Mouse (Mus musculus): ENCODE measurements around the gene Lyg1. TPM values are rescaled to one million over a fixed set of nuclear protein-coding genes. Genes with fewer than 3 reads are reported as not detected.
A peak's percentile ranks its signal among the peaks of the same experiment; 100 is the strongest.

Lyg1 gene
- polyA plus RNA-seq (2014; fragmentation: Nextera tagmentation; extraction: Ambion mirVana): not detected in 2 replicates

- Histone ChIP-seq H3K9me3 (ENCODE audit: control insufficient read depth, low read length) (no peaks in the 10 kb centered on the region), H3K4me1 (ENCODE audit: control insufficient read depth, insufficient read depth, low read length) (no peaks in the 10 kb centered on the region), H3K27me3 (ENCODE audit: control insufficient read depth, insufficient read depth, low read length) (no peaks in the 10 kb centered on the region), H3K36me3 (ENCODE audit: control insufficient read depth, insufficient read depth, low read length) (no peaks in the 10 kb centered on the region), H3K27ac (replicated peaks; ENCODE audit: low read depth, low read length) (no peak within 1 kb of the TSS), H3K4me3 (ENCODE audit: low read depth, low read length) (no peak within 1 kb of the TSS), H3K4me2 (ENCODE audit: low read depth, severe bottlenecking) (no peak within 1 kb of the TSS), H3K9ac (ENCODE audit: low read length) (no peak within 1 kb of the TSS)
- WGBS: 89% methylated on average over 5 of the region's 5 CpGs
- ATAC-seq (ENCODE audit: insufficient number of reproducible peaks, low FRiP score, low TSS enrichment, low read depth) (no peak), DNase-seq (ENCODE audit: low spot score) (no peak)
Observed at GRCm38 (mm10) chr1:37957659-37958058, at the start of gene Lyg1. Lyg1 (minus strand) TSS chr1:37957759.

- Histone ChIP-seq H3K9me3 (ENCODE audit: control insufficient read depth, low read length) (no peaks in the 10 kb centered on the region), H3K4me3 (ENCODE audit: low read depth, low read length) (no peak overlapping the region), H3K9ac (ENCODE audit: low read length) (no peak overlapping the region), H3K4me2 (ENCODE audit: low read depth, severe bottlenecking) (no peak overlapping the region), H3K27me3 (ENCODE audit: control insufficient read depth, insufficient read depth, low read length) (no peaks in the 10 kb centered on the region), H3K4me1 (ENCODE audit: control insufficient read depth, insufficient read depth, low read length) (no peaks in the 10 kb centered on the region), H3K36me3 (ENCODE audit: control insufficient read depth, insufficient read depth, low read length) (no peaks in the 10 kb centered on the region), H3K27ac (replicated peaks; ENCODE audit: low read depth, low read length) (no peak overlapping the region)
- WGBS: 76% methylated on average over 3 of the region's 3 CpGs
- ATAC-seq (ENCODE audit: insufficient number of reproducible peaks, low FRiP score, low TSS enrichment, low read depth): no peak
- DNase-seq (ENCODE audit: low spot score): no peak
Observed at GRCm38 (mm10) chr1:38006741-38007140, 49.2 kb upstream of the Lyg1 start.

DNA sequence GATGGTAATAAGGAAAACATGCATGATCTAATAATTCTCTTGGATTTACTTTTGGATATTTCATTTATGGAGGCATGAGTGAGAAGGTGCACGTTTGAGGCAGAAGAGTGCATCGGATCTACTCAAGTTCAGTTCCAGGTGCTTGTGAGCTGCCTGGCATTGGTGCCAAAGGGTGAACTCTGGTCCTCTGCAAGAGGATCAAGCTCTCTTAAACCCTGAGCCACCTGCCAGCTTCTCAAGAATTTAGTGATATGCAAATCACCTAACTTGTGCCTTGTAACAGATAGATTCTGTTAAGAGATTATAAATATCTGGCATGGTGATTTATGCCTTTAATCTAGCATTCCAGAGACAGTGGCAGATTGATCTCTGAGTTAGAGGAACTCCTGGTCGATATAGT lies 45.5 kb upstream of the Lyg1 start:
- 93% methylated on average over 3 of the region's 3 CpGs for WGBS
- no peak for DNase-seq (ENCODE audit: low spot score)
- Histone ChIP-seq H3K4me3 (ENCODE audit: low read depth, low read length) (no peak overlapping the region), H3K27ac (replicated peaks; ENCODE audit: low read depth, low read length) (no peak overlapping the region), H3K9me3 (ENCODE audit: control insufficient read depth, low read length) (no peaks in the 10 kb centered on the region), H3K9ac (ENCODE audit: low read length) (no peak overlapping the region), H3K27me3 (ENCODE audit: control insufficient read depth, insufficient read depth, low read length) (no peaks in the 10 kb centered on the region), H3K4me1 (ENCODE audit: control insufficient read depth, insufficient read depth, low read length) (peaks cover 7% of the 10 kb centered on the region; the same call in 1 of the 2 replicates), H3K4me2 (ENCODE audit: low read depth, severe bottlenecking) (no peak overlapping the region), H3K36me3 (ENCODE audit: control insufficient read depth, insufficient read depth, low read length) (no peaks in the 10 kb centered on the region)
- no peak for ATAC-seq (ENCODE audit: insufficient number of reproducible peaks, low FRiP score, low TSS enrichment, low read depth)

GRCm38 (mm10) chr1:38001956-38002355 lies 44.4 kb upstream of the Lyg1 start:
- Histone ChIP-seq H3K4me3 (ENCODE audit: low read depth, low read length) (no peak overlapping the region), H3K9ac (ENCODE audit: low read length) (no peak overlapping the region), H3K4me1 (ENCODE audit: control insufficient read depth, insufficient read depth, low read length) (peaks cover 7% of the 10 kb centered on the region; the same call in 1 of the 2 replicates), H3K27me3 (ENCODE audit: control insufficient read depth, insufficient read depth, low read length) (no peaks in the 10 kb centered on the region), H3K9me3 (ENCODE audit: control insufficient read depth, low read length) (no peaks in the 10 kb centered on the region), H3K4me2 (ENCODE audit: low read depth, severe bottlenecking) (no peak overlapping the region), H3K36me3 (ENCODE audit: control insufficient read depth, insufficient read depth, low read length) (no peaks in the 10 kb centered on the region), H3K27ac (replicated peaks; ENCODE audit: low read depth, low read length) (no peak overlapping the region)
- no peak for ATAC-seq (ENCODE audit: insufficient number of reproducible peaks, low FRiP score, low TSS enrichment, low read depth)
- no peak for DNase-seq (ENCODE audit: low spot score)
- WGBS: 91% methylated on average over 9 of the region's 9 CpGs

- H3K9ac ChIP-seq (ENCODE audit: low read length): no peak overlapping the region
- H3K4me1 ChIP-seq (ENCODE audit: control insufficient read depth, insufficient read depth, low read length): peaks cover 12% of the 10 kb centered on the region
- no peak for ATAC-seq (ENCODE audit: insufficient number of reproducible peaks, low FRiP score, low TSS enrichment, low read depth)
- H3K27ac ChIP-seq (replicated peaks; ENCODE audit: low read depth, low read length): no peak overlapping the region
- 92% methylated on average over 8 of the region's 8 CpGs for WGBS
- no peaks in the 10 kb centered on the region for H3K36me3 ChIP-seq (ENCODE audit: control insufficient read depth, insufficient read depth, low read length)
- no peak overlapping the region for H3K4me2 ChIP-seq (ENCODE audit: low read depth, severe bottlenecking)
- no peaks in the 10 kb centered on the region for H3K9me3 ChIP-seq (ENCODE audit: control insufficient read depth, low read length)
- no peak for DNase-seq (ENCODE audit: low spot score)
- no peak overlapping the region for H3K4me3 ChIP-seq (ENCODE audit: low read depth, low read length)
- H3K27me3 ChIP-seq (ENCODE audit: control insufficient read depth, insufficient read depth, low read length): no peaks in the 10 kb centered on the region
Observed at GRCm38 (mm10) chr1:38000844-38001243, 43.3 kb upstream of the Lyg1 start.

- Histone ChIP-seq H3K4me3 (ENCODE audit: low read depth, low read length) (no peak overlapping the region), H3K27me3 (ENCODE audit: control insufficient read depth, insufficient read depth, low read length) (no peaks in the 10 kb centered on the region), H3K9me3 (ENCODE audit: control insufficient read depth, low read length) (no peaks in the 10 kb centered on the region), H3K9ac (ENCODE audit: low read length) (no peak overlapping the region), H3K36me3 (ENCODE audit: control insufficient read depth, insufficient read depth, low read length) (peaks cover 5% of the 10 kb centered on the region), H3K27ac (replicated peaks; ENCODE audit: low read depth, low read length) (no peak overlapping the region), H3K4me1 (ENCODE audit: control insufficient read depth, insufficient read depth, low read length) (peaks cover 12% of the 10 kb centered on the region), H3K4me2 (ENCODE audit: low read depth, severe bottlenecking) (no peak overlapping the region)
- no peak for ATAC-seq (ENCODE audit: insufficient number of reproducible peaks, low FRiP score, low TSS enrichment, low read depth)
- DNase-seq (ENCODE audit: low spot score): no peak
- 88% methylated on average over 3 of the region's 3 CpGs for WGBS
Observed at GRCm38 (mm10) chr1:37999552-37999951, 42.0 kb upstream of the Lyg1 start.

- 3% methylated on average over 30 of the region's 47 CpGs for WGBS
- no peak for DNase-seq (ENCODE audit: low spot score)
- Histone ChIP-seq H3K4me1 (ENCODE audit: control insufficient read depth, insufficient read depth, low read length) (peaks cover 12% of the 10 kb centered on the region), H3K27ac (replicated peaks; ENCODE audit: low read depth, low read length) (peak overlapping the region; percentile 53), H3K4me2 (ENCODE audit: low read depth, severe bottlenecking) (peak overlapping the region; percentile 86), H3K4me3 (ENCODE audit: low read depth, low read length) (peak overlapping the region; percentile 92), H3K9ac (ENCODE audit: low read length) (peak overlapping the region; percentile 89), H3K27me3 (ENCODE audit: control insufficient read depth, insufficient read depth, low read length) (no peaks in the 10 kb centered on the region), H3K9me3 (ENCODE audit: control insufficient read depth, low read length) (no peaks in the 10 kb centered on the region), H3K36me3 (ENCODE audit: control insufficient read depth, insufficient read depth, low read length) (peaks cover 8% of the 10 kb centered on the region)
- peak; percentile 24; the same call in 1 of the 2 replicates for ATAC-seq (ENCODE audit: insufficient number of reproducible peaks, low FRiP score, low TSS enrichment, low read depth)
Observed at GRCm38 (mm10) chr1:37998371-37999199, 41.0 kb upstream of the Lyg1 start.

DNA sequence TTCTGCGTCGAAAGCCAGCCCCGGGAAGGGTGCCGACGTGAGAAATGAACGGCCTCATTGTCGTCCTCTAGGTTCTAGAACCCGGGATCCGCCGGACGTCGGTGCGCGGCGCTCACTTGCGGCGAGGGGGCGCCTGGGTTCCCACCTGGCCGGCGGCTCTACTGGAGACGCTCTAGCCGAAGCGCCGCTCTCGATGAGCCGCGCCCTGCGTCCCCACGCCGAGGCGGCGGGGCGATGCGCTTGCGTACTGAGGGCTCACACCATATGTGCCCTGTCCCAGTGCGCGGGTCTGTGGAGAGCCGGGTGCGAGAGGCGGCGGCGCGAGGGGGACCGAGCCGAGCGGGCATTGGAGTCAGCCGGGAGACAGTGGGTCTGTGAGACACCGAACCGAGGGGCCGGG lies 40.3 kb upstream of the Lyg1 start, which contains the start of the genes Txndc9 and Eif5b:
TSS of gene Txndc9 (minus strand) at position 27 of the 400 bp plus-strand sequence.
TSS of gene Eif5b (plus strand) at position 144 of the 400 bp plus-strand sequence.
- peak within 1 kb of the TSS; percentile 86 for H3K4me2 ChIP-seq (ENCODE audit: low read depth, severe bottlenecking)
- peak within 1 kb of the TSS; percentile 92 for H3K4me3 ChIP-seq (ENCODE audit: low read depth, low read length)
- peak; percentile 94 for DNase-seq (ENCODE audit: low spot score)
- H3K4me1 ChIP-seq (ENCODE audit: control insufficient read depth, insufficient read depth, low read length): peaks cover 12% of the 10 kb centered on the region
- peaks cover 9% of the 10 kb centered on the region for H3K36me3 ChIP-seq (ENCODE audit: control insufficient read depth, insufficient read depth, low read length)
- H3K9me3 ChIP-seq (ENCODE audit: control insufficient read depth, low read length): no peaks in the 10 kb centered on the region
- WGBS: under 1% methylated on average over 49 of the region's 50 CpGs
- peak; percentile 90 for ATAC-seq (ENCODE audit: insufficient number of reproducible peaks, low FRiP score, low TSS enrichment, low read depth)
- peak within 1 kb of the TSS; percentile 76 for H3K27ac ChIP-seq (replicated peaks; ENCODE audit: low read depth, low read length)
- no peaks in the 10 kb centered on the region for H3K27me3 ChIP-seq (ENCODE audit: control insufficient read depth, insufficient read depth, low read length)
- peak within 1 kb of the TSS; percentile 89 for H3K9ac ChIP-seq (ENCODE audit: low read length)
